Mouse (Mus musculus): ENCODE data around the gene Nuak1.

The Nuak1 gene

DNA sequence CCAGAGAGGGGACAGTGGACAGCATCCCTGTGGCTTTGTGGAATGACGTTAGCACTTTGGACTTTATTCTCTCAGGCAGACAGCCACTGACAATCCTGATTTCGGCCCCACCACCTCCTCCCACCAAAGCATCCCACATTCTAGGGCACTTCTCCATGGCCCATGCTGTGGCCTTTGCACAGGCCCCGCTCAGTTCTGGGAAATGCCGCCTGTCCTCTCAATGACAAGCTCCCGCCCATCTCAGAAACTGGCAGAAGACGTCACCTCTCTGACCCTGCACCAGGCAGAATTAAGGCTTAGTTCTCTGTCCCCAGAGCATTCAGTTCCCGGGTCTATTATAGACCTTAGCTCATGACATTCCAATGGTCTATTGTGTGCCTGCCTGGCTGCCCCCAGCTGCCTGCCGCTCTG lies 7.0 kb upstream of the Nuak1 start:
- no peak for DNase-seq (ENCODE audit: low spot score in 2 of 2)

DNA sequence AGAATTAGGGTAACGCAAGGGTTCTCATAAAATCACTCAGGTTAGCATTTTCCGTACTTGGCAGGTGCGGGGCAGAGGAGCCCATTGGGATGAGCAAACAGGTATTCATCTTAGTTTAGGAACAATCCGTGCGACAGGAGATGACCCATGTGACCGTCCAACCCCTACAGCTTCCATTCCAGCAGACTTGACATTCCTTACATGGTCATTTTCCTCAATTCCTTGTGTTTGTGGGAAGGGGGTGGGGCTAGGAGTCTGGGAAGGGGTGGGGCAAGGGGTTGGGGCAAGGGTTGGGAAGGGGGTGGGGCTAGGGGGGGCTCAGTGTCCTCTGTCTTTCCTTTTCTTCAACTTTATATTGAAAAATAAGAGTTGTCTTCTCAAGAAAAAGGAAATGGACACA lies 6.3 kb upstream of the Nuak1 start:
- DNase-seq (ENCODE audit: low spot score in 2 of 2): no peak

DNA sequence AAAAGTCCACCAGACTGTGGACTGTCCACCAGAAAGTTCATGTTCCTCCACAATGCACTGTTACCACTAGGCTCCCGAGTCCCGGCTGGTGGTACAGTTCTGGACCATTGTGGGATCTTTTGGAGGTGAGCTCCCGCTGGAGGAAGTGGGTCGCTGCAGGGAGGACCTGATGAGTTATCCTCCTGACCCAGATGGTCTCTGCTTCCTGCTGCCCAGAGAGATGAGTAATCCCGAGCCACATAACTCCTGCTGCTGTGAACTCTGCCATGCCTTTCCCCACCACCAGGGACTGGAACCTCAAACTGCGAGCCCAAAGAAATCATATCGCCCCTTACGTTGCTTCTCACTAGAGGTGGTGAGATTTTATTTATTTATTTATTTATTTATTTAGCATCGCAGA lies 4.0 kb upstream of the Nuak1 start:
- DNase-seq (ENCODE audit: low spot score in 2 of 2): no peak

DNA sequence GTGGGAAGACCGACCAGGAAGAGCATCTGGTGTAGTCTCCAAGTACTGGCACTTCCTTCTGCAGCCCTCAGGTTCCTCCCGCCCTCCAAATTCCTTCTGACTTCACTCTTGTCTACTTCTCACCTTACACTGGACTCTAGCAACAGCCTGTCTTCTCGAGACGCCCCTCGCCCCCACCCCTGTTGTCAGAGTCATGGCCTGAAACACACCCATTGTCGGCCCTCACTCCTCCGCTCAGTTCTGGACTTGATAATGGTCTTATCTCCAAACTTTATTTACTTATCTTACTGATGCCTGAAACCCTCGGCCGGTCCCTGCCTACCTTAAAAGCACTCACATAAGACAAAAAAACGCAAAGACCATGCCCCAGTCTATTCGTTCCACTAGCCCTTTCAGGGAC lies 1.4 kb upstream of the Nuak1 start:
- DNase-seq (ENCODE audit: low spot score in 2 of 2): no peak

DNA sequence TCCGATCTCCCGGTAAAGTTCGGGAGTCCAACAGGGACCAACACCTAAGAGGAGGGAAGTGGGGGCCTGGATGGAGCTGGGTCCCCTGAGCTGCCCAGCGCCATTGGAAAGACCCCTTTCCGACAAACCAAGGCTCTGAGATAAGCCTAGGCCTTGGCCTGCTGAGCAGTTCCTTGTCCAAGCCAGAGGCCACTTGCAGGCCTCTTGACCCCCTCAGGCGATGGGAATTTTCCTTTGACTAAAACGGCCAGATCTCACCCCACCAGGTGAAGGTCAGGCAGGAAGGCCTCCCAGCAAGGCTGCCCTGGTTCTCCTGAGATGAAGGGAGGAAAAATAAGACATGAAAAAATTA lies 1.0 kb upstream of the Nuak1 start:
- DNase-seq (ENCODE audit: low spot score in 2 of 2): no peak

DNA sequence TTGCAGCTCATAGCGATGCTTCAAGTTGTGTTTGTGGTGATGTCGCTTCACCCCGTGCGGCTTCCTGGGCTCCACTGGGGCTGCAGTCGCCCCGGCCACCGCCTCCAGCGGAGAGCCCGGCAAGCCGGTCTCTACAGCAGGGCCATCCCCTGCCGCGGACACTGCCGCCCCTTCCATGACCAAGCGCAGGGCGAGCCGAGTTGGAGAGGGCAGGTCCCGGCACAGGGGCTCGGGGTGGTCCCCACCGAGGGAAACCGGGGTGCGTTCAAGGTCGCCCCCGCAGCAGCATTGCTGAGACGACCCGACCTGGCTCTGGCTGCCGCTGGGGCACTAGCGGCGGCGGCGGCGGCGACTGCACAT lies 236 bp downstream of the Nuak1 start:
- peak in 1 of 2 experiments; percentile 18 for DNase-seq (ENCODE audit: low spot score in 2 of 2)

DNA sequence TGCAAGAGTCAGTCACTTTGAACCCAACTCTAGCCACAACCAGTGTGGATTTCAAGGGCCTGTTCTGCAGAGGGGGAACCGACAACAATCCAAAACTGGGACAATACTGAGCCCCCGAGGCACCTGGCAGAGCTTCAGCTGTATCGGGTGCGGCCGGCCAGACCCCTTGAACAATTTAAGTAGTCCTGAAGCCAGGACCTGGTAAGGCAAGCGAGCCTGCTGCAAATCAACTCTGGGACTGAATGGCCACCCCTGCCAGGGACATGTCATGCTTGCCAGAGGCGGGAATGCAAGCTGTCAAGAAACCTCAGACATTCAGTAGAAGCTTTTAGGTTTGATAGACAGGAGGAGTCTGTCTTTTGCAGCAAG lies 1.2 kb downstream of the Nuak1 start:
- no peak for DNase-seq (ENCODE audit: low spot score in 2 of 2)

DNA sequence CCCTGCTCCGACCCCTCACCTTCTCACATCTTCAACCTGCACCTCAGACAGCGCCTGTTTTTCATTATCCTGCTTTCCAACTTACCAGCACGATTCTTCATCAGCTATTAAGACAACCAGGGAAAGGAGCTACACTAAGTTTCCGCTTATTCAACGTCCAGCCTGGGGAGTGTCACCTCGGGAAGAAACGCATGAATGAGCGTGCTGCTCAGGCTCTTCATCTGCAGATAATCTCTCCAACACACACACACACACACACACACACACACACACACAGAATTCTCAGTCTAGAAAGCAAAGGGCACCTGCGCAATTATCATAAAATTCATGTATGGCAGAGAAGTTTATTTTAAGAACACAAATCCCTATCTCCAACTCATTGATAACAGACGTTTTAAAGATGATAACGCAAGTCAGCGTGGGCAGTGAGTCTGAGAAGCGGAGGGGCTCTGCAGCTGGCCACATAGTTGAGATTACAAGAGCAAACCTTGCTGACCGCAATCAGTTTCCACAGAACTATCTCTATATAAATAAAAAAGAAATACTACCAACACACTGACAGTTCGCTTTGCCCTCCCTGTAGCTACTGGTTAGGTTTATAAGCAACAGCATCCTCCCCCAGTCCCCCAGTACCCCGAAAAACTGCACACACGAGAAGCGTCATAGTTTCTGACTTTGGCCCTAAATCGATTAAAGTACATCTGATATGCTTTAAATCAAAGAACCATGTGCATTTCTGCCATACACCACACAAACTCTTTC lies 1.8 kb downstream of the Nuak1 start:
- DNase-seq (ENCODE audit: low spot score in 2 of 2): no peak

DNA sequence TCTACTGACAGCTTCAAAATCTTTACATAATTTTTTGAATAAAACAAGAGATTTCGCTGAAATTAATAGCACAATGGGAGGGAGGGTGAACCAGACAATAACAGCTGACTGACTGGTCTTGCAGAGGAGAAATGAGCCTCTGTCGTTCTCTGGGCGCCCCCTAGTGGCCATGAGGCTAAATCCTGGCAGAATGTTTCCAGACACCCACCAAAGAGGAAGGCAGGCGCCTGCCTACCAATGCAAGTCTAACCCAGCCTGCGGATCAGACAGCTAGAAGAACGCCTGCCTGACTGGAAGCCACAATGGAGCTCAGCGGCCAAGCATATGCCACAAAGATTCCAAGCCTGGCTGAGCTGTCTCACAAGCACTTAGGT lies 2.4 kb downstream of the Nuak1 start:
- peak; percentile 80 to 89 for DNase-seq (ENCODE audit: low spot score in 2 of 2)

DNA sequence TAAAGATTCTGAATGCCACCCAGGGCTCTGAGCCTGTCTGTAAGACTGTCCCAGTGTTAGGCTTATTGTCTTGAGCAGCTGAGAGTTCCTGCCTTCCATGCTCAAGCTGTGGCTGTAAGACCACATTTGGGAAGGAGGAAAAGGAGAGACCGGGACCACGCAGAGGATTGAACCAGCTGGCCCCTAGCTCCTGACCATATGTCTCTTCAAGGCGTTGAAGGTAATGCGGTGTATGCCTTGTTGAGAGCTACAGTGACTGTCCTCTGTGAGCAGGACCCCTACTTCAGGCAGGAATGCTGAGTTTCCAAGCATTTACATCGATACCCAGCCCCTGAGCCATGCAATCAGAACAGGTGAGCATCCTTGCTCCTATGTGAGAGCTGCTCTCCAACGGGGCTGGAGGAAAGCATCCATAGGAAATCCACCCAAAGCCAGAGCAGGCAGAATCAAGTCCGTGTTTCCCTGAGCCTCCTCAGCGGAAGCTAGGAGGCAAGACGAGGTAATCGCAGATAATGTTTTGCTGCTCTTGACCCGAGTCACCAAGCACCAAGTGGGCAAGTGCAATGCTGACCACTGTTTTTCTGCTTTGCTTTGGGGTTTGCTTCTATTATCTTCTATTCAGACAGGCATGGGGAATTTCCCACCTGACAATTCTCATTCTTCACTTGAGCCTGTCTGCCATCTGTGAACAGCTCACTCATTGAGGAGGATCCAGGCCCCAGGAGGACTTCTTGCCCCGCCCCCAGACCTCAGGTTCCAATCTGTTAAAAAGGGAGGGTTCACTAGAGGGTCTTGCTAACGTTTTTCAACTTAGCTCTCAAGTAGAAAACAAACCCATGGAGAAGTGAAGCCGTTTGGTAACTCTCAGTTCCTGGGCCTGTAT lies 3.0 kb downstream of the Nuak1 start:
- DNase-seq (ENCODE audit: low spot score in 2 of 2): no peak

DNA sequence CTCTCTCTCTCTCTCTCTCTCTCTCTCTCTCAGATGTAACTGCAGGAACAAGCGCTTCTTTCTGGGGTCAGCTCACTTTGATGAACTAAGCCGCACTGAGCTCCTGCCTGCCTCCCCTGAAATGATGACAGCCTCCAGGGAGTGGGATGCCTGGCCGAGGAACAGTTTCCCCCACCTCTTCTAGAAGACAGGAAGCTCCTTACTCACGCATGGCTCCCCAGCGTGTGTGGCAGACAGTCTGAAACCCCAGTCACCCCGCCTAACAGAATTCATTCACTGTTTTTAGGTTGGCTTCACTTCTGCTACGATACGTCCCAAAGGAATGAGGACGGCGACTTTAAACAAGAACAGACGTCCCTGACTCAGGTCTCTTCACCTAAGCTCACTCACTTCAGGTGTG lies 4.5 kb downstream of the Nuak1 start:
- no peak for DNase-seq (ENCODE audit: low spot score in 2 of 2)

DNA sequence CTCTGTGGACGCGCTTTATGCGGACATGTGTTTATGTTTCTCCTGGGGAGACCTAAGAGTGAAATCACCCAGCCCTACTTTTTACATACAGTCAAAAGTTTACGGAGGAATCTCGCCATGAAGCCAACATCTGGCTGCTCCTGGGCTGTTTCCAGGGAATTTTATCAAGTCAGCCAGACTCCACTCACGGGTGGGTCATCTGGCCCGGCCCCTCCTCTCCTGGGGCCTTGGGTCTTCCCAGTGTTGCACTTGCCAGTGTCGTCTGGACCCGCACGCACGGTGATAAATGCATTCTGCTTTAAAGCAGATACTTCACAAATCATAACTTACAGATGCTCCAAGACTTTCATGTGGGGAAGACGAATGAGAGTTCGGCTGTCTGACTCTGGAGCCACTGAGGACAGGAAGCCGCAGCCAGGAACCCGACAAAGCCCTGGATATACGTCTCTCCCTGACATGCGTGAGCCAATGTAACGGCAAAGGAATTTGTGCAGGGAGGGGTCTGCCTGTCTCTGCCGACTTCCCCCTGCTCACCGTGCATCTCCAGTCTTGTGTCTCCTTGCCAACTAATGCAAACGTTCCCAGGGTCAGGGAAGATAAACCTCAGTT lies 7.1 kb downstream of the Nuak1 start:
- no peak for DNase-seq (ENCODE audit: low spot score in 2 of 2)

DNA sequence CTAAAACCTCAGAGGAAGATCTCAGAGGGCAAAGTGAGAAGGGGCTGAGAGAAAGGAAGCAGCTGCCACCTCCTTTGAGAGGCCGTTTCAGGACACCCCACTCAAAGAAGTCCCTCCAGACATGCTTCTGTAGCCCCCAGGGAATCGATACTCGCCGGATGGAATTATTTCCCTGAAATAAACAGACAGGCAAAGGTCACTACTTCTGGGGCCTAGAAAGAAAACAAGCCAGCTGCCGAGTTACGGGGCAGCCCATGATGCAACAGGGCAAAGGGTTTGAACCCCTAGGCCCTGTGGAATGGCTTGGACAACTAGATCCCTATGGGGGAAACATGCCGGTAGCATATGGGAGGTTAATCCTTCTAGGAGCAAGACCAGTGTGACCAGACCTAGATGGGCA lies 16.0 kb downstream of the Nuak1 start:
- DNase-seq (ENCODE audit: low spot score in 2 of 2): no peak

DNA sequence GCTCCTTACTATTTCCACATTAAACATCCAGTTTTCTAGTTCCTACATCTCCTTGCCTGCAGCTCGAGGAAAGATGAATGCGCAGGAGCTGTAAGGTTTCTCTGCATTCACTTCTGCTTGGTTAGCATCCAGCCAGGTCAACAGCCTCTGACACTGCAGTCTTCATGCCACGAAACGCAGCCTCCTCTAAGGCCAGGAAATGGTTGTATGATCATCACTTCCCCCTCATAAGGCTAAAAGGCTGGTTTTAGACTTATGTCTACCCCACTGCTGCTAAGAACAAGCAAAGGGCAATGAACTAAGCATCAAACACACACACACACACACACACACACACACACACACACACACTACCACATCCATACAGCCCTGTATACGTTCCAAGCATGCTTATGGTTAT lies 16.5 kb downstream of the Nuak1 start:
- no peak for DNase-seq (ENCODE audit: low spot score in 2 of 2)

DNA sequence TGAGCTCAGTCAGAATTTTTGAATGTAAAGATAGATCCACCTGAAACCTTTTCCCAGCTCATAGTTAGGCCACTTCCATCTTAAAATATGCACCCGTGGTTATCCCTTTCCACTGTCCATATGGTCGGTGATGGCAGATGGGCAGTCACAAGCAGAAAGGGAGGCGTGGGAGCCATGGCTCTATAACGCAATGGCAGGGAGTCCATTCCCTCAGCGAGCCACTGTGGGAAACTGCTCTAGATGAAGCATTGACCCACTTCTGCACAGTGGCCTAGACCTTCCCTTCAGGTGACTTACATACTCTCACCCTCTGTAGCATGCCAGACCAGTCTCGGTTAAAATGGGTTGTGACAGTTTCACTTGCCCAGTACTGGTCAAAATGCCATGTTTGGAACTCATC lies 19.8 kb downstream of the Nuak1 start:
- no peak for DNase-seq (ENCODE audit: low spot score in 2 of 2)

DNA sequence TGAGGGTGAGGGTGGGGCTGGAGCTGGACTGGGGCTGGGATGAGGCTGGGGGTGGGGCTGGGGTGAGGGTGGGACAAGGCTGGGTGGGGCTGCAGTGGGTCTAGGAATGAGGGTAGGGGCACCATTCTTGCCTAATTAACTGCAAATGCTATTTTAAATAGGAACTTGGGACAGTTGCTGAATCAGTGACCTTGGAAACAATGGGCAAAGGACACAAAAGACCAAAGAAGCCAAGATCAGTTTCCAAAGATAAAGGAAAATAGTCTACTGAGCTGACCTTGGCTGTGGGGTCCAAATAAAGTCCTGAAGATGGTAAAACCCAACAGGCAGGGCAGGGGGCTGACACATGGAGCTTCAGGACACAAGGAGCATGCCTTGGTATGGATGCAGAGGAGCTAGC lies 22.0 kb downstream of the Nuak1 start:
- no peak for DNase-seq (ENCODE audit: low spot score in 2 of 2)

DNA sequence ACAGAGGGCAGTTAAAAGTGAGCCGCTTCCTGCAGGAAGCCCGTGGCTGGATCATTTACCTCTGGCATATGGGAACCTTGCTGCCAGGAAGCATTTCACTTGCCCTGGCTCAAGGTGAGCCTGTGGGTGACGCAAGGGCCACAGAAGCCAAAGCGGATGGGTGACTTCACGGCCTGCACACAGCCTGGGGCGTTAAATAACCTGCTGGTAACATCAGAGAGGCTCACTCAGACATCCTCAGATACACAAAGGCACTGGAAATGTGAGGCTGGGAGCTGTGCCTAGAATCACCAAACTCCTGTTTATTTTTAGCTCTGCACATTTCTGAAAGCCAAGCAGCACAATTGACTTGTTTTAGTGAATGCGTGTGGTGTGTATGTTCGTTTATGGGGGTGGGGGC lies 23.6 kb downstream of the Nuak1 start:
- DNase-seq (ENCODE audit: low spot score in 2 of 2): no peak

DNA sequence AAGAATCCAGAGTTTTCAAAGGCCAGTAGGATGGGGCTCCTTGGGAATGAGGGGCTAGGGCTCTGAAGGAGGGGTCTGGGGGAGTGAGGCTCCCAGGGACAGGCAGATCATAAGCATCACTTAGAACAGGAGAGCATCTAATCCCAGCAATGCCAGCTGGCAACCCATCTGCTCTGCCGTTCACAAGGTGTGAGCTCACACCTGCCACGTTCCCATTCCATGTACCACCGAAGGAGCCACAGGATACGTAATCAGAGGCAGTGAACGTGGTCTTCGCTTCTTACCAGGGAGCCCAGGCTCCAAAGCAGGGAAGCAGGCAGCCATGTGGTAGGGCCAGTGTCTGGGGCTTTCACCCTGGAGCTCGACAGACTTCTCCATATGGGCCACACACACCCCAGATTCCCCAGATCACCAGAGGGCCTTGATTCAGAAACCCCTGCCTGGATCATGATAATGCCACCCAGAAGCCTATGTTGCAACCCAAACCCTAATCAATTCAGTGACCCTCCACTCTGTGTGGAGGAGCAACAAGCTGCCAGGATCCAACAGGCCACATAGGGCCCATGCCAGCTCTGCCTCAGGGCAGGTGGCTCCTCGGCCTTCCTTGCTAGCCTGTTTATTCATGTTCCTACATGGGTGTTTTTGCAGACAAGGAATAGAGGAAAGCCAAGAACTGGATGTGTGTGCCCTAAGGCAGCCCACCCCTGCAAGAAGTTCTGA lies 25.3 kb downstream of the Nuak1 start:
- DNase-seq (ENCODE audit: low spot score in 2 of 2): no peak

DNA sequence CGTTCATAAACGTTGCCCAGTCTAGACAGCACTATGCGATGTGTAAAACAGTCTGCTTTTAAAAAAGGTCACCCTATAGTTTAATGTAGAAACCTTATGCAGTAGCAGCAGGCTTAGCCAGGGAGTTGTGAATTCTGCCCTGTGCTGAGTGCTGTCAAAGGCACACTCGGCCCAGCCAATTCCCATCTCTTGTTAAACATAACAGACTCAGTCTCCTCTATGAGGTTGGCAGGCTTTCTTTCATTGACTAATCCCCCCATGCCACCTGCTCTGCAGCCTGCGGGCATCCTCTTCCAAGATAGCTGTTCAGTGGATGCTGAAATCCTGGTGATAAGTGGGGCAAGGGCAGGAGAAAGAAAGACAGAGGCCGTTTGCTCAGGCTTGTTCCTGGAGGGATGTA lies 27.1 kb downstream of the Nuak1 start:
- no peak for DNase-seq (ENCODE audit: low spot score in 2 of 2)

DNA sequence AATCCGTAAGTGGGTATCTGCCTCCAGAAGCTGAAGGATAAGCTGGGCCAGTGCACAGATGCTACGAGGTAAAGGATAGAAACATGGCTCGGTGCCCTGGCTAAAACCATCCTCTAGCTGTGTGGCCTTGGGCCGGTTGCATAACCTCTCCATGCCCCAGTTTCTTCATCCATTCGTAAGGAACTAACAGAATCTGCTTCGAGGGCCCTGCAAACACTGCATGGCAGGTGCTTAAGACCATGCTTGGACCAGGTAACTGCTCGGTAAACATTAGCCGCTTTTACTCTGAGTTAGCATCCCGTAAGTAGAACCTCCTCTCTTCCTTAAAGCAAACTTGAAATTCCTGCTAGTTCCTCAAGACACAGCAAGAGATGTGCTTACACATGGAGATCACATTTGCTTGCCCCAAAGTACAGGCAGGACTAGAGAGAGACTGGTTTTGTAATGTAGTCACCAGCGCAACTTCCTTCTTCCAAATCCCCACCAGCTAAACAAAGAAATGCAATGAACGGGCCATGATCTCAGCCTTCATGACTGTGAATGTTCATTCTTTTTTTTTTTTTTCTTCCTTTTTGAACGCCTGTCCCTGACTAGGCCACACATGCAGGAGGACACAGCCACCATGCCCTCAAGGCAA lies 28.0 kb downstream of the Nuak1 start:
- DNase-seq (ENCODE audit: low spot score in 2 of 2): no peak

DNA sequence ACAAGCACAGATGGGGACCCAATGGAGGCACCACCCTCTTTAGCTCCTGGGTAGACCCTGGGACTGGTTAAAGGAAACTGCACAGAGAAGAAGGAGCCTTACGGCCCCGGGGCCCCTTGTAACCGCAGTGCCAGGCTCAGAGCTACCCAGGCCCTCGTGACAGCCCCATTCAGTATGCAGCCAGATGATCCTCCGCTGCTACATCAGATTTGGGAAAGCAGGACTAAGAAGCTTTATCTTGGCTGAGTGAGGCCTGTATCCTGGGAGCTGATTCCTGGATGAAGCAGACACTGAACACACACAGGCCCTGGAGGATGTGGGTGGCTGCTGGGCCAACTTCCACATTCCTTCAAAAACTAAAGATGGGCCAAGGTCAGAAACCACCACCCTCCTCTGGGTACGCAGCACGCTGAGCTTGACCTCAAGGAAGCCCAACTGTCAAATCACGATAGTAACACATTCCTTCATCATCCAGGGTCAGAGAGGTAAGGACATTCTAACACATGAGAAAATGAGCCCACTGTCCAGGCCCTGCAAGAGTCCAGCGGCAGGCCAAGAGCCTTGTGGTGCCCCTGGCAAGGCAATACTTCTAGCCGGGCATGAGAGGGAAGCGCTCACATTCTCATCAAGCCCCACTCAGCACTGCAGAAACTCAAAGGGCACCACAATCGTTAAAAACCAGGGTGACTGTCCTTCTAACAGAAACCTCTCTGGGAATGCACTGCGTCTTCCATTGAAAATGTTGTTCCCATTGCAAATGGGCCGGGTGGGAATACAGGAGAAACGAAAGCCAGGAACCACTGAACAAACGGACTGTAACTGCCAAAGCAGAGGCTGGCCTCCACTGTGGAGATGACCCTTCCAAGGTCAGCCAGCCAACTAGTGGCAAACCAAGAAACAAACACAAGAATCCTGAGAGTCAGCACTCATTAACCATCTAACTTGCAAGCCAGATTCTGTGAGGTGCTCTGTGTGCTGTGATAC lies 29.0 kb downstream of the Nuak1 start:
- no peak for DNase-seq (ENCODE audit: low spot score in 2 of 2)
